Mouse (Mus musculus): ENCODE measurements around the gene 2900026A02Rik.

DNA sequence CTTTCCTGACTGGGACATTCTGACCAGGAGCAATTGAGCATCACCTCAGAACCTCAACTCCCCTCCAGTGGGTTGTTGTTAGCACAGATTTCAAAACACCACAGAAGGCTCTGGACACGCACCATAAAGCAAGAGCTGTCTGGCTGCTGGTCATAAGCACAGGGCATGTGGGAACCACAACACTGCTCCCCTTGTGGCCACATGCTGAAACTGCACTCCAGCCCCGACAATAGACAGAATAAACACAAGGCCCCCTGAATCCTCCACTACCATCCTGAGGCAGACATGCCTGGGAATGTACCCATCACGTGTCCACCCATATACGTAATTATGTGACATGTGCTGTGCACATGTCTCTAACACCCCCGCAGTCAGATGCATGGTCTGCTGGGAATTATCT, 129.9 kb downstream of the 2900026A02Rik start:
- TF ChIP-seq GATA1 (IDR thresholded peaks at IDR 0.05; ENCODE audit: low read length) (no peak), TAL1 (IDR thresholded peaks at IDR 0.05; ENCODE audit: low read length) (no peak)
